Mouse (Mus musculus) forebrain, postnatal 0 days (tissue): ENCODE data around the gene Glis3. TPM values are rescaled to one million over a fixed set of nuclear protein-coding genes. Genes with fewer than 3 reads are reported as not detected.
A peak's percentile ranks its signal among the peaks of the same experiment; 100 is the strongest.

Source experiments
- ATAC-seq: fragments of 200-750 bp; cut with Nextera tagmentation; 2 replicates; pipeline ENCODE4 v1.8.0; 2017; ENCODE audit warnings: mild to moderate bottlenecking, moderate library complexity
- DNase-seq: peaks from one replicate; pipeline ENCODE4 v3.0.0-alpha.2; 2015
- H3K27ac ChIP-seq: fragments of 300-500 bp; sonication (generic); 2 replicates; pipeline ENCODE4 v1.5.1; 2014; ENCODE audit warnings: low read depth, mild to moderate bottlenecking, antibody characterized with exemption, low read length, moderate library complexity, mixed read lengths
- H3K27me3 ChIP-seq: fragments of 300-500 bp; sonication (generic); 2 replicates; pipeline ENCODE4 v1.6.1; 2014; ENCODE audit warnings: mild to moderate bottlenecking, low read length, mixed read lengths; ENCODE audit not compliant: insufficient read depth
- H3K36me3 ChIP-seq: fragments of 300-500 bp; sonication (generic); 2 replicates; pipeline ENCODE4 v1.6.1; 2014; ENCODE audit warnings: mild to moderate bottlenecking, moderate library complexity; ENCODE audit not compliant: insufficient read depth
- H3K4me1 ChIP-seq: fragments of 300-500 bp; sonication (generic); 2 replicates; pipeline ENCODE4 v1.6.1; 2014; ENCODE audit warnings: antibody characterized with exemption; ENCODE audit not compliant: insufficient read depth
- H3K4me2 ChIP-seq: fragments of 300-500 bp; sonication (generic); 2 replicates; pipeline ENCODE4 v1.6.1; 2014; ENCODE audit warnings: low read depth, mild to moderate bottlenecking, moderate library complexity
- H3K4me3 ChIP-seq: fragments of 300-500 bp; sonication (generic); 2 replicates; pipeline ENCODE4 v1.5.1; 2014; ENCODE audit warnings: low read depth, low read length, mixed read lengths
- H3K9ac ChIP-seq: fragments of 300-500 bp; sonication (generic); 2 replicates; pipeline ENCODE4 v1.6.1; 2014; ENCODE audit warnings: mild to moderate bottlenecking
- H3K9me3 ChIP-seq: fragments of 300-500 bp; sonication (generic); 2 replicates; pipeline ENCODE4 v1.6.1; 2016; ENCODE audit warnings: low read length
- CTCF ChIP-seq: sonication (generic); IDR thresholded peaks from 2 replicates; pipeline ENCODE4 v1.5.1; 2016; ENCODE audit warnings: antibody characterized with exemption, control low read depth, low read depth
- WGBS: fragments of 180-500 bp; shearing (Covaris S2); extraction: QIAGEN DNeasy Blood & Tissue Kit; methylation state at CpG from one replicate; pipeline ENCODE4 v1.1.7; 2014; 5-methylcytosine and 5-hydroxymethylcytosine counted together
- polyA plus RNA-seq: library from polyadenylated mRNA; unstranded; fragments of >200 nt; fragmentation: Nextera tagmentation; extraction: Ambion mirVana; gene quantifications from 2 replicates; pipeline ENCODE4 v1.2.1, GENCODE M21; 2015
- total RNA-seq: library from RNA; depleted of rRNA; stranded (reverse); fragments of >200 nt; gene quantifications from 2 replicates; pipeline ENCODE4 v1.2.3, GENCODE M21; 2014

Gene Glis3
- total and polyA plus RNA-seq, 2 experiments from 2014 or later = 0.86 to 8.5 TPM

GRCm38 (mm10) chr19:28640861-28641381 is 39.0 kb downstream of the Glis3 start:
- Histone ChIP-seq H3K9me3 (no peaks in the 10 kb centered on the region), H3K4me2 (no peak overlapping the region), H3K4me1 (no peaks in the 10 kb centered on the region), H3K4me3 (no peak overlapping the region), H3K27me3 (no peaks in the 10 kb centered on the region), H3K36me3 (no peaks in the 10 kb centered on the region), H3K27ac (no peak overlapping the region), H3K9ac (no peak overlapping the region)
- DNase-seq (no peak), ATAC-seq (no peak)
- no peak for TF ChIP-seq CTCF
- 33% methylated on average over 7 of the region's 7 CpGs for WGBS

DNA sequence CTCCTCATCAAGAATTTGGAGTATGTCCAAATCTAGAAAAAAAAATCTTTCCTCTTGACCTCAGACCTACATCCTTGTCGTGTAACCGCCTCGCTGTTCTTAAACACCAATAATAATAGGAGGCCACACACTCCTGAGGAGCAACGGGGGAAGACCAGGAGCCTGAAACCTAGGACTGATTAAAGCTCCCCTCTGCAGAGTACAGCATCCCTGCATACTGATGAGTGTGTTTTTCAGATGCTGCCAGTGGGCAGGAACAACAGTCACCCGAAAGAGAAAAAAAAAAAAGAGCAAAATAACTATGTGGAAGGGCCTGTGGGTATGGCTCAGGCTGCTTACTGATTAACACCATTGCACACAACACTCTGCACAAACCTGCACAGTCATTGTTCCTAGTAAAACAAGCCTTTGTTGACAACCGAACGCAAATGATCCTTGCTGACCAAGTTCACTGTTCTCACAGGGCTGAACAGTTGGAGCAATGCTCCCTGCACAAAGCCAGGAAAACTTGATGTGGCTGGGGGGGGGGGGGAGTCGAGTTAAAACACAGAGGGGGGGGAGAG is 43.8 kb downstream of the Glis3 start:
- H3K27ac ChIP-seq = no peak overlapping the region
- H3K4me3 ChIP-seq = no peak overlapping the region
- no peaks in the 10 kb centered on the region for H3K4me1 ChIP-seq
- H3K9me3 ChIP-seq = no peaks in the 10 kb centered on the region
- no peaks in the 10 kb centered on the region for H3K36me3 ChIP-seq
- H3K4me2 ChIP-seq = no peak overlapping the region
- H3K9ac ChIP-seq = no peak overlapping the region
- WGBS = 9% methylated on average over 8 of the region's 8 CpGs
- TF ChIP-seq CTCF = no peak
- ATAC-seq (peak; percentile 45), DNase-seq (no peak)
- H3K27me3 ChIP-seq = no peaks in the 10 kb centered on the region

- no peak for TF ChIP-seq CTCF
- H3K9me3 ChIP-seq = no peaks in the 10 kb centered on the region
- WGBS = 93% methylated on average over 3 of the region's 3 CpGs
- no peak overlapping the region for H3K4me3 ChIP-seq
- no peak overlapping the region for H3K9ac ChIP-seq
- no peaks in the 10 kb centered on the region for H3K27me3 ChIP-seq
- no peaks in the 10 kb centered on the region for H3K36me3 ChIP-seq
- DNase-seq = no peak
- ATAC-seq = no peak
- H3K27ac ChIP-seq = no peak overlapping the region
- no peak overlapping the region for H3K4me2 ChIP-seq
- no peaks in the 10 kb centered on the region for H3K4me1 ChIP-seq
Measured at GRCm38 (mm10) chr19:28634986-28635385, 44.9 kb downstream of the Glis3 start.

DNA sequence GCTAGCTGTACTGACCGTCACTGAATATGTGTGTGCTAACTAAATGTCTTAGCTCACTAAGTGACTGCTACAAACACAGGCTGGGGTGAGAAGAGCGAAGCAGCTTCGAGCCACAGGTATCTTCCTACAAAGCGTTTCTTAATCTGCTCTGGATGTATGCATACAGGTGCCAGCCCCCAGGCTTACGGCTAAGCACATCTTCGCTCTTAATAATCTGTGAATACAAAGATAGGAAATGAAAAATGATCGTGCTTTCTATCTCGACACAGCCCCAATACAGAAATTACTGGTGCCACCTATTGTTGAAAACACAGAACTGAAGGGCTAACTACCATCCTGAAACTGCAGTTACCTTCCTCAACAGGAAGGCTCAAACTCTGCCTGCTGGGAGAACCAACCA is 51.5 kb downstream of the Glis3 start:
- no peak overlapping the region for H3K9ac ChIP-seq
- 39% methylated on average over 8 of the region's 8 CpGs for WGBS
- DNase-seq = peak; percentile 77
- peaks cover 5% of the 10 kb centered on the region; the same call in 1 of the 2 replicates for H3K4me1 ChIP-seq
- no peak overlapping the region for H3K4me3 ChIP-seq
- H3K4me2 ChIP-seq = no peak overlapping the region; the same call in 1 of the 2 replicates
- peak; percentile 81 for TF ChIP-seq CTCF
- ATAC-seq = peak; percentile 78
- no peaks in the 10 kb centered on the region for H3K36me3 ChIP-seq
- no peaks in the 10 kb centered on the region for H3K27me3 ChIP-seq
- H3K27ac ChIP-seq = no peak overlapping the region
- no peaks in the 10 kb centered on the region for H3K9me3 ChIP-seq

- no peak overlapping the region for H3K4me2 ChIP-seq
- no peaks in the 10 kb centered on the region for H3K9me3 ChIP-seq
- H3K4me1 ChIP-seq = peaks cover 8% of the 10 kb centered on the region; the same call in 1 of the 2 replicates
- DNase-seq (no peak), ATAC-seq (no peak)
- TF ChIP-seq CTCF = no peak
- WGBS = 87% methylated on average over 5 of the region's 5 CpGs
- H3K9ac ChIP-seq = no peak overlapping the region
- H3K27me3 ChIP-seq = no peaks in the 10 kb centered on the region
- H3K27ac ChIP-seq = no peak overlapping the region
- H3K36me3 ChIP-seq = no peaks in the 10 kb centered on the region
- H3K4me3 ChIP-seq = no peak overlapping the region
Measured at GRCm38 (mm10) chr19:28626189-28626588, 53.7 kb downstream of the Glis3 start.

GRCm38 (mm10) chr19:28624571-28624970 is 55.3 kb downstream of the Glis3 start:
- DNase-seq = no peak
- H3K4me1 ChIP-seq = peaks cover 8% of the 10 kb centered on the region; the same call in 1 of the 2 replicates
- H3K27me3 ChIP-seq = no peaks in the 10 kb centered on the region

GRCm38 (mm10) chr19:28623726-28624125 is 56.2 kb downstream of the Glis3 start:
- H3K36me3 ChIP-seq = no peaks in the 10 kb centered on the region
- no peak for TF ChIP-seq CTCF
- no peaks in the 10 kb centered on the region for H3K9me3 ChIP-seq
- no peak for ATAC-seq
- no peak for DNase-seq
- no peak overlapping the region for H3K4me2 ChIP-seq
- no peaks in the 10 kb centered on the region for H3K27me3 ChIP-seq
- peaks cover 8% of the 10 kb centered on the region; the same call in 1 of the 2 replicates for H3K4me1 ChIP-seq
- no peak overlapping the region for H3K9ac ChIP-seq
- 81% methylated on average over 10 of the region's 10 CpGs for WGBS
- no peak overlapping the region for H3K4me3 ChIP-seq
- H3K27ac ChIP-seq = no peak overlapping the region

More at GRCm38 (mm10) chr19:28624571-28624970, 55.3 kb downstream of the Glis3 start:
- Histone ChIP-seq H3K9me3 (no peaks in the 10 kb centered on the region), H3K27ac (no peak overlapping the region), H3K4me2 (no peak overlapping the region), H3K4me3 (no peak overlapping the region), H3K9ac (no peak overlapping the region), H3K36me3 (no peaks in the 10 kb centered on the region)
- ATAC-seq = no peak
- no peak for TF ChIP-seq CTCF
- 90% methylated on average over 1 of the region's 1 CpGs for WGBS
